Mouse (Mus musculus) mouse embryonic stem cell (cell line): ENCODE data around the gene Ttc6.

Experiments
- in situ Hi-C, 2 experiments: fragments of 300-500 bp; cut with MboI; formaldehyde crosslinking; loops; 1 replicate in 1 of 2; 3 replicates in 1 of 2; pipeline ENCODE4 v1.14.3; 2019 to 2020; ENCODE audit warnings: low sequenced_read_pairs in 2 of 2, low pct_unique_long_range_greater_than_20kb in 1 of 2, mixed read lengths in 1 of 2; ENCODE audit not compliant: unreplicated experiment in 1 of 2

Gene Ttc6

DNA sequence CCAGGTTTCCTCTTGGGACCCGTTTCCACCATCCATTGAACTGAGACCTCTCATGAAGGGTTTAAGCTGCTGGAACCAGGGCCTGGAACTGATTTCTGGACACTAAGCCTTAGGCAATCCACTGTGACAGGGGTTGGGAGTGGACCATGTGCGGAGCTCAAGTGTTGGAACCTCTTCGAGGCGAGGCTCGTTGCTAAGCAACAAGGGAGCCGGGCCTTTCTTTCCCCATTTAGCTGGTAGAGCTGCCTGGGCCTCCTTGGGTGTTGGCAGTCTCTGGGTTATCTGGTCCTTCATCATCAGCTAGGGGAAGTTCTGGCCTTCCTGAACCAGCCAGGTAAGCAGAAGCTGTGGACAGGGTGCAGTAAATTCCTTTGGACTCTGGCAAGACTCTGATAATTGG lies at the start of gene Ttc6:
TSS of gene Ttc6 (plus strand) at position 205 of the 400 bp plus-strand sequence.
- in situ Hi-C loops, result no loop called here

DNA sequence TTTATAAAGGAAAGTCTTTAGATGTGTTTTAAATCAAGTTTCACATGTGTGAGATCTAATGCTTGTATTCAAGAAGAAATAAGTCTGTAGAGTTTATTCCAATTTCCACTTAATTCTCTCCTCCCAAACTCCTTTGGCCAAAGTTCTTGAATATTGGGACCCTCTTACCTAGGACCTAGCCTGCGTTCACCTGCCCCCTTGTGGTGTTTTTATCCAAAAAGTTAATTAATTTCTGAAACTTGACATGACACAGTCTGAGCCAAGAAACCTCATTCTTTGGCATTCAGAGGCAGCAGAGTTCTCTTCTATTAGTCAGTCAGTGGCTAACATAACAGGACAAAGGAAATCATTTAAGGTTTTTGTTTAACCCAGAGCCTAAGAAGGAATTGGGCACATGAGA lies 49.4 kb upstream of the Ttc6 start:
- in situ Hi-C loops, result no loop called here

DNA sequence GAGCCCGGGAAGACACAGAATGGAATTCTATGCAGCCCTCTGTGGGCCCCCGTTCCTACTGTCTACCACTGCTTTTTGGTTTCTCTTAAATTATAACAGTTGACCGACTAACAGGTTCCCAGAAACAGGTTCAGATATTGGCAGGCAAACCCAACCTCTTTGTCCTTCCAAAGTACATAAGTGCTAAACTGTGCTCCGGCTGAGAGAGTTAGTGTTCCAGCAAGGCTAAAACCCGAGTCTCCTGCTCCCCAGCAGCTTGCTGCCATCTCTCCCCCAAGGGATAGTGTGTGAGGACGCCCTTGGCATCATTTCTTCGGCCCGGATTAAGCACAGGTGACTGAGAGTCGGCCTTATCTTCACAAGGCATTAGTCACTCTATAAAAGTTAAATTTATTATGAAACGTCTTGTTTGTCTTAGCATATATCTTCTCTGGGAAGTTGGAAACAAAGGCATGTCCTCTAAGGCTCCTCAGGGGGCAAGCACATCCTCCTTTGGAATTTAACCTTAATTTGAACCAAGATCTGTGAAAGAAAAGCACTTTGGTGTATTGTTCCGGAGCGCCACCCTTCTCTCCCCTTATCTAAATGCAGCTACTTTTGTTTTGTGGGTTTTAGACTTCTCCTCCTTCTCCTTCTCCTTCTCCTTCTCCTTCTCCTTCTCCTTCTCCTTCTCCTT lies 48.1 kb upstream of the Ttc6 start:
- in situ Hi-C loops, result no loop called here

DNA sequence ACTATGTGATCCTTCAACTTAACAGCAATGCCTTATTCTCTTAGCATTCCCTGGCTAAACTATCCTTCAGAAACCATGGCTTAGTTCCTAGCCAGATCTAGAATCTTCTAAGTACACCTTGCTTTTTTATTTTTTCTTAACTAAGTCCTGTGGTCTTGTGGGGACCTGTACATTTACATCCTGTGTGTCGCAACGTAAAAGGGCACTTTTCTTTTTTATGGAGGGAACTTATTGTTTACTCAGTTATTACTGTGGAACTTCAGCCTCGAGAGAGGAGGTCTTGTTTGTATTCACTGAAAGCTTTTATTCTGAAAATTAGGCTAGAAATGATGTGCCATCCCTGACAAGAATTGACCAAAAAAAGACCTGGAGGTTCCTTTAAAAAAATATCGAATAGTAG lies 35.6 kb upstream of the Ttc6 start:
- in situ Hi-C loops, result loop anchor here in 1 of 2 experiments (25.0 kb wide), 1 partner anchor 291 kb away; the partner anchor contains the start of genes Mipol1 and Prps1l3

DNA sequence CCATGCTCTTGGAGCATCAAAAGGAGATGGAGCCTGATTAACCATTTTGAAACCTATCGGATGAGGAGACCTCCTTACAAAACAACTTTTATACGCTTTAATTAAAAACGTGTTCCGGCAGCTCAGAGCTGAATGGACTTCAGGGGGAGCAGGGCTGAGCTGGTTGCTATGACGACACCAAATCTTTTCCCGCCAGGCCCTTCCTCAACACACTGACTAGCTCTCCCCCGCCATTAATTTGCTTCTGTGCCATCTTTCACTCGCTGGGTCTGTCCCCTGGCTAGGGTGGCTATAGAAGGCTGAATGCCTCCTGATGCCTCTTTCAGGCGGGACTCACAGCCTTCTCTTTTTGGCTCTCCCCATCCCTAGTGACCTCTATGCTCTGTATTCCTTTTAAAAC lies 33.4 kb upstream of the Ttc6 start:
- in situ Hi-C loops, result loop anchor here in 1 of 2 experiments (25.0 kb wide), 1 partner anchor 293 kb away; the partner anchor contains the start of genes Mipol1 and Prps1l3

DNA sequence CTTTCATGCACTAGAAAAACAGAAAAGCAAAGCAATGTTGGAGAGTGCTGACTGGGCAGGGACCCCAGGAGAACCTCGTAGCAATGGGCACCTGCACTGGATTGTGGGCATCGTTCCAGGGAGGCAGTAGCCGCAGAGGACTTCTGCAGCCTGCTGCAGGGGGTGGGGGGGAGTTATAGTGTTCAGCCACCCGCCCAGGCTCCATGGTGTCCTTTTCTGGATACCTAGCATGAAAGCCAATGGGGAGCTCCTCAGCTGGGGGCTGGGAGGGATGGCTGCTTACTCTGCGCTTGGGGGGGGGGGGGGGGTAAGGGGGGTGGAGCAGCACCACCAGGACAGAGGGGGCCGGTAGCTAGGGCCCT lies 29.4 kb upstream of the Ttc6 start:
- in situ Hi-C loops, result loop anchor here in 1 of 2 experiments (25.0 kb wide), 1 partner anchor 297 kb away; the partner anchor contains the start of genes Mipol1 and Prps1l3

DNA sequence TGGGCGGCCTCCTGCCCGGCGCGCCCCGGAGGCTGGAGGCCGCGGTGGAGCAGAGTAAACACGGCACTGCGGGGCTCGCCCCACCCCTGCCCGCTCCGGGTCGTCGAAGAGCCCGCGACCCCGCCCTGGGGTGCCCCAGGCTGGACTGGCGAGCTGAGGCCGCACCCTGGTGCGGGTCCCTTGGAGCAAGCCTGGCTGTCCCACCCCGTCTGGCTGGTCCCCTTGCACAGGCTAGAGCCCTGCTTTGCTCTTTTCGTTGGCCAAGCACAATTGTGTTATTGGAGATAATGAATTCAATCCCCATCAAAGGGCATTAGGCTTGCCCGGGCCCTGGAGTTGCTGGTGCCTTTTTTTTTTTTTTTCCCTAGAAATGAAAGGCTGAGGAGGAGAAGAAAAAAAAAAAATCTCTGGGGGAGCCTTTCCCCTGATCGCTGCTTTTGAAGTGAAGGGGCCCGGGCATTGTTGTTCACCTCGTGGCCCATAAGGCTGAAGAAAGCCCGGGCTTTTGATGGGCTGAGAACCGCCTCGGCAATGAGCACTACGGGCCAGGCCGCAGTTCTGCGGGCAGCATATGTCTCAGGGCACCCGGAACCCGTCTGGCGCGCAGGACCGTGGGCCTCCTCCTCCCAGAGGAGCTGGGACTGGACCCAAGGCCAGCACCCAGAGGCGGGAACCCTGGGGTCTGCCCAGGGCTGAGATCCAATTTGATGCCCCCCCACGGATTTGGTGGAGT lies 28.9 kb upstream of the Ttc6 start:
- in situ Hi-C loops, result loop anchor here in 1 of 2 experiments (25.0 kb wide), 1 partner anchor 298 kb away; the partner anchor contains the start of genes Mipol1 and Prps1l3

DNA sequence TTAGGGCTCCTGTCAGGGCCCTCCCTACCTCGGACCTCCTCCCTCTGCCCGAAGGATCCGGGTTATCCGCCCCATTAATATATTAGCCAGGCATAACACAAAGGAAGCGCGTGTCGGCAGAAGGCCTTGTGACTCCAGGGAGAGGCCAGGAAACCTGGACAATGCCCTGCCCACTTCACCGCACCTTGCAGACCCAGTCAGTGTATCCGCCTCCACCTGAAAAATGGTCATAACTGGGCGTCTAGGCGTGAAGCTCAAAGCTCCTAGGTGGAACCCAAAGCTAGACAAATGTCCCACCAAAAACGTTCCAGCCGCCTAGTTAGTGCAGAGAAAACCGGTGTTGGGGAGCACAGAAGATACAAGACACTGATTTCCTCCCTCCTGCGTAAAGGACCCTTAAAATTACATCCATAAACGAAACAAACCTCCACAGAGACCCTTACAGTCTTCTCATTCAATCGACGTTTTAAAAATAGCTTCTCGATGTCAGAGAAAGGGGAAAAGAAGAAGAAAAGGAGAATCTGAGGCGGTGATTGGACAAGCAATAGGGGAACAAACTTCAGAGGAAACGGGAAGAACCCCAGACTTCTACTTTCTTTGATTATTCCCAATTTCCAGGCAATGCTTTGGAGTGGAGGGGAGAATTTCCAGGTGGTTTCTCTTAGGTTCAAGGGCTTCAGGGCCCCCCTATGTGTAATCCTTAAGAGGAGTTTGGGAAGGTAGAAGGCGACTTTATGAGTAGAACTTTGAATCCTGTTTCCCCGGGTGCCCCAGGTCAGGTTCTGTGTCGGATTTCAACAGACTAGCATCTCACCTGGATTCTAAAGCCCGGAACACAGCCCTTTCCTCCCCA lies 27.6 kb upstream of the Ttc6 start:
- in situ Hi-C loops, result loop anchor here in 1 of 2 experiments (25.0 kb wide), 1 partner anchor 299 kb away; the partner anchor contains the start of genes Mipol1 and Prps1l3

GRCm38 (mm10) chr12:57536909-57537670 lies 26.8 kb upstream of the Ttc6 start:
- in situ Hi-C loops, result loop anchor here in 1 of 2 experiments (25.0 kb wide), 1 partner anchor 300 kb away; the partner anchor contains the start of genes Mipol1 and Prps1l3

DNA sequence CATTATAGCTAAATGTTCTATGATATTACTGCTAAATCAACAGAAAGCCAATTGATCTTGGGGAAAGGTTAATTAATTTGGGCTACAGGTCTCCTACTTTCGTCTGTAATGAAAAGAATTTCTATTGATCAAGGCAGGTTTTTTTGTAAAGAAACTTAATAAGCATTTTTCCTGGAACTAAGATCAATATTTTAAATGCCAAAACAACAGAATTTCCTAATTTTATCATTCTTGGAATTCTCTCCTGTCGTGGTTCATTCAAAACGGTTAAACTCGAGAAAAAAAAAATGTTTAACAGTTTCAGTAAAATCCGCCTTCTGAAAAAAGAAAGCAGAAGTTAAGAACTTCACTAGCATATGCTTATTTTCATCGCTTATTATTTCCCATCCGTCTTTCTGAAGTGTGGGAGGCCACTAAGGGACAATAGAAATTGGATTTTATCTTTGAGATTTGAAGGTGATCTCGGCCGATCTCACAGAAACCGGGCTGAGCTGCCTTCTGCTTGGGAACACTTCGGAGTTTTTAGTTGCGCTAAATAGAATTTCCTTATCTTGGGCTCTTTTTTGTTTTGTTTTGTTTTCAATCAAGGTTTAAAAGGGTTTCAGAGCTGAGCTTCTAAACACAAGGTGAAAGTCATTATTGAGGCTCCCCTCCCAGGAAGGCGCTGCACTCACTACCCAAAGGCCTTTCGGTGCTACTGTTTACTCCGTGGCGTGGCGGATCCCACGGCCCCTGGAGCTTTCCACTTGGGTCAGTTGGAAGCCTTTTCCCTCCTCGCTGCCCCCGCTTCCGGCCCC lies 25.9 kb upstream of the Ttc6 start:
- in situ Hi-C loops, result loop anchor here in 1 of 2 experiments (25.0 kb wide), 1 partner anchor 301 kb away; the partner anchor contains the start of genes Mipol1 and Prps1l3

GRCm38 (mm10) chr12:57538588-57539550 lies 25.0 kb upstream of the Ttc6 start:
- in situ Hi-C loops, result loop anchor here in 1 of 2 experiments (25.0 kb wide), 1 partner anchor 302 kb away; the partner anchor contains the start of genes Mipol1 and Prps1l3

GRCm38 (mm10) chr12:57539551-57539985 lies 24.3 kb upstream of the Ttc6 start:
- in situ Hi-C loops, result loop anchor here in 1 of 2 experiments (25.0 kb wide), 1 partner anchor 302 kb away; the partner anchor contains the start of genes Mipol1 and Prps1l3

GRCm38 (mm10) chr12:57541118-57541517 lies 22.8 kb upstream of the Ttc6 start:
- in situ Hi-C loops, result loop anchor here (10.0 to 25.0 kb wide), 5 partner anchors 256 to 1016 kb away; partner anchors contain the start of genes Mipol1 (in 1 of the 2), Nkx2-9 (in 1 of the 2), Pax9 (in 1 of the 2) and Prps1l3 (in 1 of the 2)

DNA sequence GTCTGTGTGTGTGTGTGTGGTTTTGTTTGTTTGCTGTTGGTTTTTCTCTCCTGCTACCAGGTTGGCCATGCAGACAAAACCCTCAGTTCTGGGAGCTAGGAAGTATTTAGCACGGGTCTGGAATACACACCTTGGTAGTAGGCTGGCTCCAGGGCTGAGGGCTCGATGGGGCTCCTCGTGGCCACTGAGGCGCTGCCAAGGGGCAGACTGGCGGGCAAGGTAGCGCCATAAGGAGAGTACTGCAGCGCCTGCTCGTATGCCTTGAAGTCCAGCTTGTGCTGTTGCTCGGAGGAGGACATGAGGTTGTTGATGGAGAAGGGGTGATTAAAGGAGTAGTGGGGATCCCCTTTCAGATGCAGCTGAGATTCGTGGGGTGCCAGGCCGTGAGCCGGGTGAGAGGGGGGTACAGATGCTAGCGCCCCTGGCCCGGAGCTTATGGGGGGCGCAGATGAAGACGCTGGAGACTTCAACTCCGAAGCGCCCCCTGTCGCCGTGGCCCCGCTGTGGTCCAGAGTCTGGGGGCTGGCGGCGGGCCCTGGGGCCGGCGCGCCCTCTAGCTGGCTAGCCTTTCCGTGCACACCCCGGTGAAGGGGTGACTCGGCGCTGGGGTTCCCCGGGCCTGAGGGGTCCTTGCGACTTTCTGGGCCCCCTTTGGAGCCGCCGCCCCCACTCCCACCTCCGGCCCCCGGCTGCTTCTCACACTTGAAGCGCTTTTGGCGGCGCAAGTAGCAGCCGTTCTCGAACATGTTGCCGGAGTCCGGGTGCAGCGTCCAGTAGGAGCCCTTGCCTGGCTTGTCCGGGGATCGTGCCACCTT lies 21.8 kb upstream of the Ttc6 start:
- in situ Hi-C loops, result loop anchor here (10.0 to 25.0 kb wide), 5 partner anchors 257 to 1017 kb away; partner anchors contain the start of genes Mipol1 (in 1 of the 2), Nkx2-9 (in 1 of the 2), Pax9 (in 1 of the 2) and Prps1l3 (in 1 of the 2)
